Mouse (Mus musculus): ENCODE measurements around the gene Gapvd1. TPM values are rescaled to one million over a fixed set of nuclear protein-coding genes. Genes with fewer than 3 reads are reported as not detected.

Gene Gapvd1
- 39.7 and 45.8 TPM in 2 replicates for polyA plus RNA-seq (2012; rRNA removed)

GRCm38 (mm10) chr2:34754551-34755358 lies at the start of gene Gapvd1:
Gapvd1 (minus strand) TSS chr2:34755232.

GRCm38 (mm10) chr2:34799357-34800256 lies 44.6 kb upstream of the Gapvd1 start, which contains the start of gene Rabepk:
Rabepk (minus strand) TSS chr2:34799912.

GRCm38 (mm10) chr2:34771368-34772226 lies 16.6 kb upstream of the Gapvd1 start, which contains the start of gene Hspa5:
Hspa5 (plus strand) TSS chr2:34771970.

Other genes starting within 250 kb of the Gapvd1 start
- gene Hspa5, start 16.7 kb upstream of the Gapvd1 start, polyA plus RNA-seq (2012; rRNA removed) = 667 and 1,111 TPM in 2 replicates
- 20.6 and 28.4 TPM in 2 replicates for gene Rabepk, start 44.7 kb upstream of the Gapvd1 start, polyA plus RNA-seq (2012; rRNA removed)
- gene Fbxw2, start 71.1 kb upstream of the Gapvd1 start, polyA plus RNA-seq (2012; rRNA removed) = 49.8 and 54.7 TPM in 2 replicates
- gene Gm34653, start 77.8 kb upstream of the Gapvd1 start, polyA plus RNA-seq (2012; rRNA removed) = 0.05 TPM in 2 replicates
- gene Cutal, start 119.2 kb upstream of the Gapvd1 start, polyA plus RNA-seq (2012; rRNA removed) = 0.14 and 0.22 TPM in 2 replicates
- gene Psmd5, start 119.7 kb upstream of the Gapvd1 start, polyA plus RNA-seq (2012; rRNA removed) = 26.8 and 68.7 TPM in 2 replicates
- gene Phf19, start 158.8 kb upstream of the Gapvd1 start, polyA plus RNA-seq (2012; rRNA removed) = 3.1 and 3.4 TPM in 2 replicates
- 0.60 and 0.83 TPM in 2 replicates for gene Traf1, start 206.5 kb upstream of the Gapvd1 start, polyA plus RNA-seq (2012; rRNA removed)